Mouse (Mus musculus) small intestine, adult 2 months (tissue): ENCODE results near the gene Ubtf.

Experiments used
- CTCF ChIP-seq: fragments of 200-500 bp; IDR thresholded peaks from 2 replicates; pipeline ENCODE4 v1.5.1; 2012; ENCODE audit warnings: low read depth, mild to moderate bottlenecking, control low read depth, inconsistent platforms, low read length, moderate library complexity, mixed read lengths; ENCODE audit not compliant: insufficient replicate concordance, insufficient read length; ENCODE audit errors: extremely low read depth
- POLR2A ChIP-seq: fragments of 200-500 bp; IDR thresholded peaks from 2 replicates; pipeline ENCODE4 v1.6.1; 2012; ENCODE audit warnings: low read depth, mild to moderate bottlenecking, control low read depth, inconsistent platforms, low read length, moderate library complexity

GRCm38 (mm10) chr11:102338561-102338960 is 19.0 kb upstream of the Ubtf start:
- TF ChIP-seq CTCF = no peak
- TF ChIP-seq POLR2A = no peak
